Mouse (Mus musculus) layer of hippocampus, postnatal 10 days (tissue): ENCODE results near the gene Tedc1. TPM values are rescaled to one million over a fixed set of nuclear protein-coding genes. Genes with fewer than 3 reads are reported as not detected.
A peak's percentile ranks its signal among the peaks of the same experiment; 100 is the strongest.

Experiments
- DNase-seq, 2 experiments: peaks; one replicate each; pipeline ENCODE4 v3.0.0; 2021; ENCODE audit warnings: low spot score in 2 of 2
- total RNA-seq, 2 experiments: library from RNA; stranded (reverse); gene quantifications; 2 replicates each; pipeline ENCODE4 v1.2.3; 2021

Tedc1 gene
- total RNA-seq, 2 experiments from 2014 or later, result 3.0 to 3.3 TPM

DNA sequence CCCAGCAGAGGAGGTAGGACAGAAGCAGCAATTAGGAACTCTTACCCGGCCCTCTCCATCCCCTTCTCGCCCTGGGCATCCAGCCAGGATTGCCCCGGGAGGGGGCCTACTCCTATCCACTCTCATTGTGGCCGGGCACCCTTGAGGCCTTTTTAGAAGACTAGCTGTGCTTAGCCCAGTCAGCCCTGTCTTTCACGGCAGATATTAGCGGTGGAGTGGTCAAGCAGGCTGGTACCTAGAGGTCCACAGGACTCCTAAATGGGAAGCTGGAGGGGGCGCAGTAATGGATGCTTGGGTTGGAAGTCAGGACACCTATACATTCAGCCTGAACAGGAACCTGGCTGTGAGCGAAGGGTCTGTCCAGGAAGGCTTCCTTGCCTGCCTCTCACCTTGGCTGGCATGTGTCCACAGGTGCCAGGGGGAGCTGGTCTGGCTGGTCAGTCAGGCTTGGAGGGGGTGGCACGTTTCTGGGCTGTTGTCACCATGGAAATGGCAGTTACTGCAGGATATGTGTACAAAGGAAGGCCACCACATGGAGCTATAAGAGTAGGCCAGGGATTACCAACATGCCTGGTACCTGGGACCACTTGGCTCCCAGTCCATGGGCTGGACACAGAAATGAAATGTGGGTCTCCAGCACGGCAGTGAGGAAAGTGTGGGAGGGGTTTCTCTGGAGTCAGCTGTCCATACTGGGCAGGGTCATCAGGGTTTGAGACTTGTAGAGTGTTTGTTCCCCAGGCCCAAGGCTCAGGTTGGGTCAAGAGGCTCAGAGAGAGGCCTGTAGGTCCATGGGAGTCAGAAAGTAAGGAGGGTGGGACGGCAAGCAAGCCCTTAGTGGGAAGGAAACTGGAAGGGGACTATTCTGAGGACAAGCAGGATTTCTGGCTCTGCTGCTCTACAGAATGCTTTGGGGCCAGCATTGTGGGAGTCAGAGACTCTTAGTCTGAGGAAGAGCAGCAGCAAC is 17.0 kb upstream of the Tedc1 start:
- DNase-seq, result no peak

DNA sequence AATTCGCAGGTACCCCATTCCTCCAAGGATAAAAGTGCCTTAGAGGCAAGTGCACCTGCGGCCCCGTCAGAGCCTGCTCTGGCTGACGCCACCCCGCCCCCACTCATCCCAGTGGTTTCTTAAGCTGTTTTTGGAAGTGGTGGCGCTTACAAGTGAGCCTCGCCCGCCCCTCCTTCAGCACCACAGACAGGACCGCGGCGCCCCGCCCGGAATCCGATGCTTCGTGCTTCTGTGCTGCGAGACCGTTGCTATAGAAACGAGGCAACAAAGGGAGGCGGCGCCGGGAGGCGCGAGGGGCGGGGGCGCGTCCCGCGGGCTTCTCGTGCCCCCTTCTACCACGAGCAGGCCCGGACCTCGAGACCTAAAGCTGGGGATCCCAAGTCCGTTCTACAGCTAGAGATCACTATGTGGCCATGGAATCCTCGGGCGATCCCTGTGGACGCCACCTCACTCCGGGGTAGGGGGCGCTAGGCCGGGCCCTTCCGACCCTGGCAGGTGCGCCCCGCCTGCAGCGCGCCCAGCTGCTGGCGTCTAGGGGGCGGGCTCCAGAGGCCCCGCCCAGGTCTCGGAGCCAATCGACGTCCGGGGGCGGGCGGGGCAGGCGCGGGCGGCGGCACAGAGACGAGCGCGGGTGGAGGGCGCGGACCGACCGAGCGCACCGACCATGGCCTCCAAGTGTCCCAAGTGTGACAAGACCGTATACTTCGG is 16.2 kb upstream of the Tedc1 start, which contains the start of gene Crip2:
Gene Crip2, plus strand, starts transcription at position 329 of the 708 bp plus-strand sequence.
- DNase-seq, result peak; percentile 88 to 91

DNA sequence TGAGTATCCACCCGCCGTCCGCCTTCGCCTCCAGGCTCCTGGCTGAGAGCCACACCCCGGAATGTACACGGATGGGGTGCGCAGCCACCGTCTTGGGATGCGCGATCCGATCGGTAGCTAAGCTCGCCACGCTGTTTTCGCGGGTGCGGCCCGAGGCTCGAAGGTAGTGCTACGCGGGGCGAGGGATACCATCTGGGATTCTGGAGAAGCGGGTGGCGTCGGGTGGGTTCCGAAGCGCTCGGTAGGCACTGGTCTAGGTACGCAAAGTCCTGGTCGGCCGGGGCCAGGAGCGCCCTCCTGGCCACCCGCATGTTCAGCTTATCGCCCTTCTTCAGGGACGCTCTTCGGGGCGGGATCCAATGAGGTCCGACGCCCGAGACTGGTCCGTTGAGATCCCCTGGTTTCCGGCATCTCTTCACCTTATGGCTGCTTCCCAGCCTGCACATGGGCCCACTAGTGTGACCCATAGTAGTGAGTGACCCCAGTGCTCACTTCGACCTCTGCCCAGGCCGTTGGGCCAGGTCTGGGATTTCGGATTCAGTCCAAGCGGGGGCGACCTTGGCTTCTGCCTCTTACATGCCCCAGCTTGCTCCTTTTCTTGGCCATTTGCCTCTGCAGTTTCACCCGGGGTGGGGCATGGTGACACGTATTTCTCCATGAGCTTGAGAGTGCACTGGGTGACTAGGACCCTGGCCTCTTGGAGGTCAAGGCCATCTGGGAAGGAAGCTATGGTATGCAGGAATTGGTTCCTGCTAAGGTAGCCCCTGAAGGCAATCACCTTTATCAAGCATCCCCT is 15.4 kb upstream of the Tedc1 start:
- peak in 1 of 2 experiments; percentile 61 for DNase-seq

DNA sequence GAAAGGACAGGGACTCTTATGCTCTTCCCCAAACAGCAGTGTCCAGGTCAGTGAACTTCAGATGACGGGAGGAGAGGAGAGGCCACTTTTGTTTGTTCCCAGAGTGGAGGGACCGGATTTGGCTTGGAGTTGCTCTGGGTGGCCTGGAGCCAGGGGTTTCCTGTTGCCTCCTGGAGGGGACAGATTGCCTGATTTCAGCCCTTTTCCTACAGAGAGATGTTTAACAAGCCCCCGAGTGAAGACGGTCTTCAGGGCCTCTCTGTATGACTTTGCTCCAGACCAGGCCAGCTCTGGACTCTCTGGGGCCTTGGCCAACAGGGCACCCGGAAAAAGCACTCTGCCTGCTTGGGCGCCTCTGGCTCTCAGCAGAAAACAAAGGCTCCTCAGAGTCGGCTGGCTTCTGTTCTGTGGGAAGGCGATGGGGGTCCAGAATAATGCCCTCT is 14.7 kb upstream of the Tedc1 start:
- peak; percentile 64 to 69 for DNase-seq

DNA sequence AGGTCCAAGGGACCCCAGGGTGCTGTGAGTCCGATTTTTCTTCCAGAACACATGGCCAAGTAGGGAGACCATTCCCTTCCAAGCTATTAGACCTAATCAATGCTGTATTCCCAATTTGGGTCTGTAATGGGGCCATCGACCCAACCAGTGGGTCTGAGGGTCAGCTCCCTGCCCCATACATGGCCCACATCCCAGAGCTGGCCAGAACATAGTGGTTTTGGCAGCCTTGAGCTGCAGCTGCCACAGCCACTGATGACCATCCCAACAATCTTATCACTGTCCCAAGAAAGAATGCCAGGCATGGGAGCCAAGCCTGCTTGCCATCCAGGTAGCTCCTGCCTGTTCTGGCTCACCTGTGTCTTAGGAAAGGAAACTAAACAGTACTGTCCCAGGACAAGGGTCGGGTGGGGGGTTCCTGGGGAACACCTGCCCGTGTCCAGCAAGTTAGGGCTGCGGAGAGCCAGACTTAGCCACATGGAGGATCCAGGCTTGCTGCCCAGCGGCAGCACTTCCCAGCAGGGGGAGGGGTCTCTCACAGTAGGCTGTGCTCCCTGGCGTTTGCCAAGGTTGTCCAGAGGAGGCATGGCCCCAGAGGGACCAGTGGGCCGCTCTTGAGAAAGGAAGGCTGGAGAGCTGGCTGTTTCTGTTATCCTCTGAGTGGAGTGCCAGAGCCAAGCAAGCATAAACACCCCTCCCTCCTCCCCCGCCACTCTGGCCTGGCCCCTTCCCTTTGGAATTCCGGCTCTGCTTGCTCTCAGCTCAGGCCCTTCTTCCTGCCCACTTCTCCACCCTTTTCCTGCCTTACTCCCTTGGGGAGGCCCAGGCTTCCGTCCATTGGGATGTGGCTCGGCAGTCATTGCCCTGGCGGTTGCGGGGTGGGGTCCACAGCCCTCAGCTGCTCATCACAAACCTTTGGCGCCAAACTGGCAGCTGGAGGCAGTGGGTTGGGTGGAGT is 13.9 kb upstream of the Tedc1 start:
- DNase-seq, result peak; percentile 68 to 75

DNA sequence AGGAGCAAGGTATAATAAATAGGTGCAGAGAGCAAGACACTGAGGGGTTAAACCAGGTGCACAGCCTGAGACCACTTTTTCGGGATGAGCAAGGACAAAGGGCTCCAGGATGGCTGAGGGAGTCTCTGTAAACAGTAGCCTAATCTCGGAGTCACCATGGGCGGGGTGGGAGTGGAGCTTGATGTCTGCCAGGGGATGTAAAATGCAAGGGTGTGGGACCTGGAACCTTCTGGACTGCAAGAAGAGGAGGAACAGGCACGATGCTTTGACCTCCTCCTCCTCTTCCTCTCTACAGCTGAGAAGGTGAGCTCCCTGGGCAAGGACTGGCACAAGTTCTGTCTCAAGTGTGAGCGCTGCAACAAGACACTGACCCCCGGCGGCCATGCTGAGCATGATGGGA is 13.1 kb upstream of the Tedc1 start:
- DNase-seq, result no peak

DNA sequence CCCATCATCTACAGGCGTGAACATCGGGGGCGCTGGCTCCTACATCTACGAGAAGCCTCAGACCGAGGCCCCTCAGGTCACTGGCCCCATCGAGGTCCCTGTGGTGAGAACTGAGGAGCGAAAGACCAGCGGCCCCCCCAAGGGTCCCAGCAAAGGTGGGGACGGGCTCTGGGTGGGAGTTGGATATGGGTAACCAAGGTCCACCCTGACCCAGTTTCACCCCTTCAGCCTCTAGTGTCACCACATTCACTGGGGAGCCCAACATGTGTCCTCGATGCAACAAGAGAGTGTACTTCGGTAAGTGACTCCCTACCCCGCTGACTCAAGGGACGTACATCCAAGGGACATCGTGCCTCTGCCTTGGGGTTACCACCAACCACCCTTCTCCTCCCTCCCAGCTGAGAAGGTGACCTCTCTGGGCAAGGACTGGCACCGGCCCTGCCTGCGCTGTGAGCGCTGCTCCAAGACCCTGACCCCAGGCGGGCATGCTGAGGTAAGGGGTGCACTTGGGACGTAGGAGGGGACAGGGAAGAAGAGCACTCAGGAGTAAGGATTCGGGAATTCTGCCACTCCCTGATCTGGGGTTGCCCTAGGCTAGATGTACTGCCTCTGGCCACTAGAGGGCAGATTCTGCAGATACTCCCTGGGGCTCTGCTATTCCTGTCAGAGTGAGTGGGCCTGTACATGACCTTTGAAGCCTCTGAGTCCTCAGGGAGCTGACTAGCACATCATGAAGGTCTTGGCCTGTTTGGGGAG is 12.0 kb upstream of the Tedc1 start:
- DNase-seq, result peak in 1 of 2 experiments; percentile 55

DNA sequence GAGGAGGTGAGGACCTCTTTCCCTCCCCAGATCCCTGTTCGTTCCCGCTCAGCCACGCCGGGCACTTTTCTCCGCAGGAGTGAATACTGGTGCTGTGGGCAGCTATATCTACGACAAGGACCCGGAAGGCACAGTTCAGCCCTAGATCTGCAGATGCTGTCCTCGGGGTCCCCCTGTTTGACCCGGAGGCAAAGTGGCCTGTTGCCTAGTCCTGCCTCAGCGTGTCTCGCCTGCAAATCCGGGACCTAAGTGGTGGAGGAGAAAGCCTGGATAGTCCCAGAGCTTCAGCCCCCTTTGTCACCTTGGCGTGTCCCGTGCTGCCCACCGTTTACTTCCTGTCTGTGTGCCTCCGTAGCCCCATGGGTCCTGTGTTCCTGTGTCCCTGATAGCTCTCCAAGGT is 11.3 kb upstream of the Tedc1 start:
- no peak for DNase-seq

DNA sequence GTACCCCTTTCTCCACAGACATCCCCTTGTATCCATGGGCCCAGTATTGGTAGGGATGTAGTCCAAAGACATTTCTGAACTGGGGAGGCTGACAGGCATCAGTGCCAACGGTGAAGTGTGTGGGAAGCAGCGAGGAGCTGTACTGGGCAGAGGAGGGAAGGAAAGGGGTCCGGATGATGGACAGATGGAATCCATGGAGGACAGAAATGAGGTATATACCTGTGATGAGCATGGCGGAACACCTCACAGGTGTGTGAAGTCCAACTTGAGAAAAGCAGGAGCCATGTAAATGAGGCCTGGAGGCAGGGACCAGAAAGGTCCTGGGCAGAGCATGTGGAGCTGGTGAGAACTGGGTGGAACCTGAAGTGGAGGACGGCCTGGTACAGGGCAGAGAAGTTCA is 10.6 kb upstream of the Tedc1 start:
- no peak for DNase-seq

DNA sequence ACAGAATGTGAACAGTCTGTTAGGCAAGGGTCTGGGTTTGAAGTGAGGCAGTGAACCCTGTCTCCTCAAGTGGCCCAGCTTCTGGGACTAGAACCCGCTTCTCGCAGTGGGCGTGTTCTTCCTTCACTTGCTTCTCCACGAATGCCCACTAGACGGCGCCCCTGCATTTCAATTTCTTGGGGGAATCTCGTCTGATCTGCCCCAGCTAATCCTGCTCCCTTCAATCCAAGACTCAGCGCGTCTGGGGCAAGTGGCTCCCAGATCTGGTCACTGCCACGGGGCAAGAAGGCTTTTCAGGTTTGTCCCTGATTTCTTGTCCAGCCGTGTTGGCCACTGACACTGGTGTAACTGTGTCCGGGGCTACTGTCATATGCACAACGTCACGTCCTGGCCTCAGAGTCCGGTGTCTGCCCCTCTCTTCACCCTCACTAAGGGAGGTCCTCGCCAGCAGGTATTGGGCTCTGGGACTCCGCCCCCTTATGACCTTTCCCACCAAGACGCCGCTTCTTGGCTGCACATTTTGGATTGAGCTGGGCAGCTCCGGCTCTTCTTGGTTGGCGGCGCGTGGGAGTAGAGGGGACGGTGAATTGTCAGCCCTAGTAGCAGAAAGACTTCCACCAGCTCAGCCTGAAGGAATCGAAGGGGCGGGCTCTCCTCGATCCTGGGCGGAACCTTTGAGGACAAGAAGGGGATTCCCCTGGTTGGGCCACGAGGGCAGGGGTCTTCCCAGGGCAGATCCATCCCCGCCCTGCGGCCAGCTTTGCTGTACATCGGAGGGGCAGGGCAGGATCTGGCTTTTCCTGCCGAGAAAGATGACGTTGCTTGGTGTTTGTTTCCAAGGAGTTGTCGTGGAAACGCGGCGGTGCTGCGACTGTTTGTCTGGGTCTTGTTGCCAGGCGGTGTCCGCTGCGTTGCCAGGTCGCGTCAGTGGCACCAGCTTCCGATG is 9.8 kb upstream of the Tedc1 start, which contains the start of gene Crip1:
Gene Crip1, plus strand, starts transcription at position 205 of the 946 bp plus-strand sequence.
- DNase-seq, result peak; percentile 94 to 96

DNA sequence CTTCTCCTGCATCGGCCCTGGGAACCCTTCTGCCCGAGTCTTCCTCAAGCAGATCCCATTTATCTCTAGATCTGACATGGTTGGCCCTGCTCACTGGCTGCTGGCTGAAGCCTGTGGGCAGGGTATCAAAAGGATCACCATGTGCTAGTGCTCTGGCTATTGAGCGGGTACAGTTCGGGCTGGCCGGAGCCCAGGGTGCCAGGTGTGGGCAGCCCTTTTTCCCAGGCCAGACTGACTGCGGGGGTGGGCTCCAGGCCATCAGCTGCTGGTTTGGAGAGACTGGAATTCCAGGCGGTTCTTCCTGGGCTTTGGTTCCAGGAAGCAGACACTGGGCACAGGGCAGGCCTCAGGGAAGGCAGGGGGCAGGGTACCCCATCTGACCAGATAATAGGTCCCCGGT is 8.7 kb upstream of the Tedc1 start:
- DNase-seq, result peak in 1 of 2 experiments; percentile 54

DNA sequence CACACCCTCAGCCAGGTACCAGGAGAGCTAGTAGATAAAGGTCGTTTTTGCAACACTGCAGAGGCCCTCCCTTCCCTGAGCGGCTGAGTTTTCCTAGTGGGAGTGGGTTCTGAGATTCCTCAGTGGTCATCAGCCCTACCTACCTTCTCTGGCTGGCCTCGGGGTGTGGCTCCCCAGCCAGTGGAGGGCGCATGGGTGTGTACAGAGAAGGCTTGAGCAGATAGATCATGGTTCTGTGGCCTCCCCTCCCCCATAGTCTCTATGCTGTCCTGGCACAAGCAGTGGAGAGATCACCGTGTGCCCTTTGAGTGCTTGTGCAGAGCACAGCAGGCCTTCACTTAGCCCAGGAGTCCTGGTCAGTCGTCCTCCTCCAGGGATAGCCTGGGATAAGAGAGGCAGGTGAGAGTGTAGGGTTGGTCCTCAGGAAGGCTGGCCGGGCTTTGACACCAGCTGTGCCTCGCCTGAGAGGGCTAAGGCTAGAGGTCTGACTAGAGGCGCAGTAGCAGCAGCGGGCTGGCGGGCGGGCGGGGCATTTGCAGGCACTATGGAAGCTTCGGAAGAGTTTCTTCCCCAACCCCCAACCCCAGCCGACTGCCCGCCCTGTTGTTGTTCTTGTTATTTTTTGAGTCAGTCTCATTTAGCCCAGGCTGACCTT is 7.7 kb upstream of the Tedc1 start:
- DNase-seq, result no peak

DNA sequence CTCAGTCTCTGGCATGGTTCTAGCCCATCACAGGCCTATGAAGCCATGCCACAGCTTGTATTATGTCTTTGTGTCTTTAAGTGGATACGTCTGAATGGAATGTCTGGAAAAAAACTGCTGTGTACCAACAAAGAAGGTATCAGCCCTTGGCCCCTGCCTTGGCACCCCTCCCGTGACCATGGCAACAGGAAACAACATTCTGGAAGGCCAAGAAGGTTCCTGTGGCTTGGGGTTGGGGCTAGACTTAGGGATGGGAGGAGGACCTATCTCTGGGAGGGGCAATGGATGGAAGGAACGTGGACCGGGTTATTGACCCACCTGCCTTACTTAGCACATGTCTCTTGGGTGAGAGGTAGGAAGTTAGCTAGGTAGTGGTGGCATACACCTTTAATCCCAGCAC is 6.9 kb upstream of the Tedc1 start:
- DNase-seq, result no peak

DNA sequence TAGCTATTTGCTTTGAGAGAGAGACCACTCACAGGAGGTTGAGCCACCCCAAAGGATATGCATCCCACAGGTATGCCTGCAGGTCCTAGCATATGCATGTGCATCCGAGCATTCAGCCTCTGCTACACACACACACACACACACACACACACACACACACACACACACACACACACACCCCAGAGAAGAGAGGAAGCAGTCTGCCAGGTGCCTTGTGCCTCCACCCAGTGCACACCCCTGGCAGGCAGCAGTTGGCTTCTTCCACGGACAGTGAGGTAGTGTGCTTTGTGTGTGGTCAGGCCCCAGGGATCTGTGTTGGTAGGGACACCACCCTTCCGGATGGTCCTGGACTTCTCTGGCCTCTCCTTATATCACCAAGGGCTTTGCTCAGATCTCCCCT is 6.3 kb upstream of the Tedc1 start:
- DNase-seq, result no peak

DNA sequence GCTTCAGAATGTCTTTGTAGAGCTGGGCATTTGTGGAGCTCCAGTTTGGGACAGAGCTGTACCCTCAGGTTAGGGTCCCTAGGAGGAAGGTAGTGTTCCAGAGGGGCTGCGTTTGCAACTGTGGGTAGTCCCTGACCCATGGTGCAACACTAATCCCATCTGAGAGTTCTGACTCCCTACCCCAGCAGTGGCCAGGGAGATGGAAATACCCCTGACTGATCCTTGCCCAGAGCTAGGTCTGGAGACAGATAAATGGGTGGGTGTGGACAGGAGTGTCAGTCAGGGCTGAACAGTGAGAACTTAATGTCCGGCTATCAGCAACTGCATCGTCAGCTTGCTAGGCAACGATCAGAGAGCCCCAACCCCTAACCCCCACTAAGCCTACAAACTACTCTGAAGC is 5.6 kb upstream of the Tedc1 start:
- DNase-seq, result no peak

DNA sequence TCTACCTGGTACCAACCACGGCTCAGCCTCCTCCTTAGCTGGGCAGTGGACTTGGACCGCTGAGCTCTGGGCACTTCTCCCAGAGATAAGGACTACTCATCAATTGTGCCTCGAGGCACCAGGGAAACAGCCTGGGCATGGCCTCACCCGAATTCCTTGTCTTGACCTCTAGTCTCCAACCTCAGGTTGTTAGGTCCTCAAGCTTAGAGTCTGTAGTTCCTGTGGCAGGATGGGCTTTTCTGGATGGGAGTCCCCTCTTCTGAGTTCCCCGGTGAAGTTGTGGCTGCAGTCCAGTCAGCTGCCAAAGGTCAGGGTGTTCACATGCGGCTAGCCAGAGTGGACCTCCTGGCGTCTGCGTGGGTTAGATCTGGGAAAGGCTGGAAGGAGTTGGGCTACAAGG is 5.2 kb upstream of the Tedc1 start:
- DNase-seq, result no peak

DNA sequence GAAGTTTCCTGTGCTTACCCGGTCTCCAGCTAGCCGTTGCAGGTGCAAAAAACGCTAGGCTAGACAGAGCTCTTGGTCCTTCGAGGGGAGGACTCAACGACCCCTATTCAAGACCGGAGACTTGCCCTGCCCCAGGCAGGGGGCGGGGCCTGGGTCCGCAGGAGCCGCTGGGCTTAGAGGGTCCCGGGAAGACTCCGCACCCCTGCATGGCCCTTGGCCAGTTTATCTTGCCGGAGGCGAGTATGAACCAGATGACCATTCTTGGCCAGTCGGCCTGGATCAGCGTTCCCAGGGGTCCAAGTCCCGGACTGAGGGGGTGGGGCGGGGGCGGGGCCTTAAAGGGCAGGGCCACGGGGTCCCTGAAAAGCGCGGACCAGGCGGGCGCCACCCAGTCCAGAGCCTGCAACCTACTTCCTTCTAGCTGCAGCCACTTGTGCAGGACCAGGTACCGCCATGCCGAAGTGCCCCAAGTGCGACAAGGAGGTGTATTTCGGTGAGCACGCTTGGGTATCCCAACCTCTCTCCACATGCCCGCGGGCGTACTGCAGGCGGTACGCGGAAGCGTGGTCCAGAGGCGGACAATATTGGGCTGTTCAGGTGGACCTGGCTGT is 4.5 kb upstream of the Tedc1 start:
- DNase-seq, result no peak
